Mouse (Mus musculus): ENCODE data around the gene Syn2.
A peak's percentile ranks its signal among the peaks of the same experiment; 100 is the strongest.

The Syn2 gene

DNA sequence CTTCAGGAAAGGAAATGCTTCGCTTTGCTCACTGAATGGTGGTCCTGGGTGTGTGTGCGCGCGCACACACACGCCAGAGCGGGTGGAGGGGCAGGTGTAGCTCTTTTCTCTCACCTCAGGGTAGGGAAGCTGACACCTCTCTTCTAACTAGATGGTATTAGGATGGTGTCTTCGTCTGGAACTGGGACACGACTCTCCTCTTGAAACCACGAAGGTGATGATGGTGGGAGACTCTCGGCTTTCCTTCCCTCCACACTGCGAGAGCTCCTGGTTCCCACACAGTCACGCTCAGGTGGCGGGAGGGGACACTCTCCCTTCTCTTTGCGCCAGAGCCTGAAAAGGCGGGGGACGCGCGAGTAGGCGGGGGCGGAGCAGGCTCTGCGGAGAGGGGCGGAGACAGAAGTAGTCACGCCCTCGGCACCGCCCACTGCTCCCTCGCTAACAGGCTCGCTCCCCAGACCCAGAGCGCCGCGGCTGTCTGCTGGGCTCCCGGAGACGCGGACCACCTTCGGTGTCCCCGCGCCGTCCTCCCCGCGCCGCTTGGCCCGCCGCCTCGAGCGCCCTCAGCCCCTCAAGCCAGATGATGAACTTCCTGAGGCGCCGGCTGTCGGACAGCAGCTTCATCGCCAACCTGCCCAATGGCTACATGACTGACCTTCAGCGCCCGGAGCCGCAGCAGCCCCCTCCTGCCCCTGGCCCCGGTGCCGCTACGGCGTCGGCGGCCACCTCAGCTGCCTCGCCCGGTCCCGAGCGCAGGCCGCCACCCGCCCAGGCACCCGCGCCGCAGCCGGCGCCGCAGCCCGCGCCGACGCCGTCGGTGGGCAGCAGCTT lies at the start of gene Syn2:
Gene Syn2 (plus strand): TSS at position 402 of the 831 bp plus-strand sequence.
- DNase-seq (ENCODE audit: low spot score): peak; percentile 84

DNA sequence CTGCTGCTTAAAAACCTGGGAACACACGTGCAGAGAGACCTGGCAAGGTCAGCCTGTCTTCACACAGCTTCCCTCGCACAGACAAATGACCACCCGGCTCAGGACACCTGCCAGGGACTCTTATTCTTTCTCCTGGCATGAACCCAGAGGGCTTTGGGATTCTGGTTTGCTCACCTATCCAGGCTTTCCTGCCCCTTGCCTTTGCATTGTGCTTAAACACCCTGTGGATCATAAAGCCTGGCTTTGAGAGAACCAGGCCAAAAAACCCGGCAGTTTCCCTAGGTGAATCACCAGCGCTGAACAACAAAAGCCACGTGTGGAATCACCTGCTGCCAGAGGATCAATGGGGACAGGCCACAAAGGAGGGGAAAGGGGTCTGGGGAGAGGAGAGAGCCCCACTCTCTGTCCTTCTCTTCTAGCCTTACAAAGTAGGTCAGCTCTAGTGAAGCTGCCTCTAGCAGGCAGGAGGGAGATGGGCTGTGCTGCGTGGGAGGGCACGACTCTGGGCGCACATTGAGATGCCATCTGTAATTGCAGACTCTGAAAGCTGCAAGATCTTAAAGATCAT lies 49.3 kb upstream of the Syn2 start:
- DNase-seq (ENCODE audit: low spot score): no peak

DNA sequence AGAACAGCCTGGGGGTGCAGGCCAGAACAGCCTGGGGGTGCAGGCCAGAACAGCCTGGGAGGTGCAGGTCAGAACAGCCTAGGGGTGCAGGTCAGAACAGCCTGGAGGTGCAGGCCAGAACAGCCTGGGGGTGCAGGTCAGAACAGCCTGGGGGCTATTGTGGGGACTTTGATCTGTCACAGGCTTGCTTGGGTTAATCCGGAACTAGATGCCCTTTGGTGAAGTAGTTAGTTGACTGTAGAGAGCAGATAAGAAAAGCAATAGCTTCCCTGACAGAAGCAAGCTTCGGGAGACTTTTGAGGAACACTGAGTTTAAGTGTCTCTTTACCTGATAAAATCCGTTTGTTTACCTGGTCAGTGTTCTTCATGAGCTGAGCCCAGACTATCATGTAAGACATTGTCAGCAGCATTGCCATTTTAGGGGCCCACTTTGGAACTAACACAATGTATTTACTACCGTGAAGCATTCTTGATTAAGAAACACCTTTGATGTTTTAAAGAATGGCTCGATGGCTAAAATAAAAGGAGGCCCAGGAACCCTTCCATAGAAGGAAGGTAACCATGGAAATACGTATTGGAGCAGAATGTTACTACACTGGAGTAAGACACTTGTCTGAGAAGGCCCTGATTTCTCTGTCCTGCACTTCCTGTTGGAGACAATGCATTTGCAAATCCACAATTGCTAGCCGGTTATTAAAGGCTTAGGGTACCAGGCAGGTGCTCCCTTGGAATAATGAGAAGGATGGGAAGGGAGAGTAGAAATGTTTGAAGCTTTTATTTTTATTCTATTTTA lies 46.2 kb upstream of the Syn2 start:
- DNase-seq (ENCODE audit: low spot score): no peak

DNA sequence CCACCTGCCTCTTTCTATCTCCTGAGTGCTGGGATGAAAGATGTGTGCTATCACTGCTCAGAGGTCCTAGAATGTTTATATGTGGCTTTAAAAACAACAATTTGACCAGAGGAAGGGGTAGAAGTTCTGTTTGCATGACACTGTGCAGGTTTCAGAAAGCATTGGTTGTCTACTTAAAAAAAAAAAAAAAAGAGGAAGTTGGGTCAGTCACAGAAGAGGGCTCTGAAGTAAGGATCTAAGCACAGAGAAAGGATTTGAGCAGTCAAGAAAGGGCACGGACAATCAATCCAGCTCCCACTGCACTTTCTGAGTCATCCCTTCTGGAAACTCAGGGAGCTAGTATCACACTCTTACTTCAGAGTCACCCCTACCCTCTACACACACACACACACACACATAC lies 43.0 kb upstream of the Syn2 start:
- DNase-seq (ENCODE audit: low spot score): no peak

DNA sequence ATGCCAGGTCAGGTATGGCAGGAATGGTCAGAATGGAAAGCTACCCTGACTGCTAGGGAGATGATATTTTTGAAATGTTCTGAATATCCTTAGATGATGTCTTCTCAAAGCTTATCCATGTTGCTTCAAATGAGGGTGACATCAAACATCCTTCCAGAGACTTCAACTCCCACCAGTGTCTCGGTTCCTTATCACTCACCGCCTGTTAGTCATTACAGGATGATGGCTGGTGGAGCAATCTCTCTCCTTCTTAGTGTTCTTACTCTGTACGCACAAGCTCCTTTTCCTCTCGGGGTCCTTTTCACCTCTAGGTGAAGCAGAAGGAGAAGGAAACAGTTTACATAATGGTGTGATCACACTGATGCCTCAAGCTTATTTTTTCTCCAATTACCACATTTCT lies 32.2 kb upstream of the Syn2 start:
- no peak for DNase-seq (ENCODE audit: low spot score)

DNA sequence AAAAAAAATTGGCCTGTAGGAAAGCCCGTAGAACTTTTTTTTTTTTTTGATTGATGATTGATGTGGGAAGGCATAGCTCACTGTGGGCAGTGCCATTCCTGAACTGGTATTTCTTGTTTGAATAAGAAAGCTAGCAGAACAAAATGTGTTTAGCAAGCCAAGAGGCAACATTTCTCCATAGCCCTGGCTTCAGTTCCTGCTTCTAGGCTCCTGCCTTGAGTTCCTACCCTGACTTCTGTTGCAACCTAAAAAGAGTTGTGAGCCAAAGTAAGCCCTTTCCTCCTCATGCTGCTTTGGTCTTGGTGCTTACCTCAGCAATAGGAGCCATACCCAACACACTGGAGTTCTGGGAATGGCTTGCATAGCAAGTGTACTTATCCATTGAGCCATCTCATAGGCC lies 23.3 kb upstream of the Syn2 start:
- DNase-seq (ENCODE audit: low spot score): no peak

DNA sequence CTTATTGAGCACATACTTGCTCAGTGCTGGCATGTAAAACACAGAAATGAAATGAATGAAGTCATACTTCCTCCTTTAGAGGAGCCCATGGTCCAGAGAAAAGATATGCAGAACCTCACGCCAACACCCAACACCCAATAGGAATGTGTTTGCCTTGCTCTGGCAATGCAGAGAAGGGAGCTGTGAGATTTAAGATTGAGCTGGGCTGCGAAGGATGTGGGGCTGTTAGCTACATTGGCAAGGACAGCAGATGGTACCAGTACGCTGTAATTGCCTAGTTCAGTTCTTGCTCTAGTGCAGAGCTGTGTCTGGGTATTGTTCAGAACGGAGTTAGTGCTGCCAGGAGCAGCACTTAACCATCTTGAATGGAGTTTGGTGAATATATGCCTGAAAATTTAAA lies 12.5 kb upstream of the Syn2 start:
- no peak for DNase-seq (ENCODE audit: low spot score)

DNA sequence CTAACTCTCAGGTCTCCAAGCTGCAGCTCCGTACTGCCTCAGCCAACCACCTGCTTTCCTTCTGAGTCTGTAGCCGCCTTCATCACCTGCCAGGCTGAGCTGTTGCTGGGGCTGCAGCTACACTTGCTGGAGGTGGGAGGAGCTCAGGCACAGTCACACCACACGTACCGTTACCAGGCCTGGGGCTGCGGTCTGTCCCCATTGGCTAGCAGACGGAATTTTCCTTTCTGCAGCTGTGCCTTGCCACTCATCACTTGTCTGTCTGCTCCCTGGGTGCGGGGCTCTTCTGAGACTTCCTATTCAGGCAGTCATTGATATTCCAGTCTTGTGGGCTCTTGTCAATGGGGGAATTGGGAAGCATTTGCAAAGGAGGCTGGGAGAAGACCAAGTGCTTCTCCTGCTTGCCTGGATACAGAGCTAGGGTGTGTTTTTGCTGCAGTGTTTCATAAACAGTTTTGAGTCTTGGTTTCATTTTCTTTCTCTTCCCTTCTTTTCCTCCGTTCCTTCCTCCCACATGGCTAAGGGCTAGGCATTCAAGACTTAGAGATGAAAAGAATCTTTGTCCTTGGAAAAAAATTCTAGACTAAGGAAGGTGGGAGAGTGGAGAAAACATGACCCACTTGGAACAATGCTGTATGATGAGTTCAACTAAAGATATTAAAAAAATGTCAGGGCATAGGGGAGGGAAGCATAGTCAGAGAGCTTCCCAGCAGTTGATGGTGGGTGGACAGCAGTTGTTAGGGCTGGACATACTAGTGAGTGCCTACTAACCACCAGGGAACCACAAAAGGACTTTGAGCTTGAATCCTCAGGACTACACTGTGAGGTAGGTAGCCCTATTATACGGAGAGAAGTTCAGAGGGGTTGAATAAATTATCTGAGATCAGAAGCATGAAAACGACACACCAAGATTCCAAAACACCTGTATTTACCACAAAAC lies 11.2 kb upstream of the Syn2 start:
- DNase-seq (ENCODE audit: low spot score): no peak

DNA sequence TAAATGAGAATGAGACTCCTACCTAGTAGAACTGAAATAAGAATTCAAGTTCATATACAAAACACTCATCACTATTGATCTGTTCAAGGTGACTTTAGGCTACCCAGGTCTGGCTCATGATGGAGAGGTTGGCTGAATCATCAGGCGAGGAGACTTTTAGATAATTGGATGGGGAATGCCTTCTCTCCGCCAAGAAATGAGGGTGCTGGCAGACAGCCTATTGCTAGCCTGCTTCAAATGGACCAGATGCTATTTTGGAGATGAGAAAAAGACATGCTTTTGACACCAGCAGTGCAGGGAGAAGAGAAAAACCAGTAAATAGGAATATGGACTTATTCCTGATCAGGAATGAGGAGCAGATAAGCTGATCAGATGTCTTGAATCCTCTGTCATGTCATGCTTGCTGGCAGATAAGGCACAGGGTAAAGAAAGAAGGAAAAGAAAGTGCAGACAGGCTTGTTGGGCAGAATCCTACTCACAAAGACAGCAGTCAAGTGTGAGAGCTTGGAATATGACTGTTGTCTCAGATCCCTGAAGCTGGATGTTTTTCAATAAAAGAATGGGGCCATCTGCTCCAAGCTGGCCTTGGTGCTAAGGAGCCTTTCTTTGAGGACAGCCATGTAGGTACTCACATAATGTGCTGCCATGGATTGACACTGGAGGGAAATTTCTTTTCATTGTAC lies 9.9 kb upstream of the Syn2 start:
- no peak for DNase-seq (ENCODE audit: low spot score)

DNA sequence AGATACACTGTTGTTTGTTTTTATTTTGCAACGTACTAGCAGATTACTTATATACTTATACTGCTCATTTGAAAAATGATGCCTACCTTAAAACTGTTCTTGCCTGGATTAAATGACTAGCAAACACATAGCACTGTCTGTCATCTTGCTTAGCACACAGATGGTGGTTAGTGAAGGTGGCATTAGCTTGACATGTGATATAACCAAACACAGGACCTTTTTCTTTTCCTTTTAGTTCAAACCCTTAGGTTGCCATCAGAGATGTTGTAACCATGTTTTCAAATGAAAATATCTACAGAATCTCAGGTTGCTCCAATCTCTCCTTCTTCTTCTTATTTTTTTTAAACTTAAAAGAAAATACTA lies 9.4 kb upstream of the Syn2 start:
- no peak for DNase-seq (ENCODE audit: low spot score)

DNA sequence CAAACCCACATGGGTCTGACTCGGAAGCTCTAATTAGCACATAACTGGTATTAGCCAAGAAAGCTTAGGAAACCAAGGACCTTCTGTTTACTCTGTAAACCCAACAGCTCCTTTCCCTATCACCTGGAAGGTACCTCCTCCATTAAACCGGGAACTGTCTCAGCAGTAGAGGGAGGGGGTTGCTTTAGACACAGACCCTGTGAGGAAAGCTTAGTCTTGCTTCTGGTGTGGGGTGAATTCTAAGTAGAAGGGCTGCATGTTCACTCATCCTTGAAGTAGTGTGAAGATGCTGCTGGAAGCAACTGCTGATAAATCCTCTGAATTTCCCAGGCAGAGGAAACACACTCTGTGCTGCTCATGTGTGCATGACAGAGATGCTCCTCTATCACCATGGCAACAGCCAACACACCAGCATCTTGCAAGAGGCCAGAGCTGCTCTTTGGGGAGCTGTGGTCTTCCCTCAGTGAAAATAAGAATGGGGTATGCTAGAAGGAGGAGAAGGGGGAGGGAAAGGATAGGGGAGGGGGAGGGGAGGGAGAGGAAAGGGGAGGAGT lies 8.4 kb upstream of the Syn2 start:
- no peak for DNase-seq (ENCODE audit: low spot score)

DNA sequence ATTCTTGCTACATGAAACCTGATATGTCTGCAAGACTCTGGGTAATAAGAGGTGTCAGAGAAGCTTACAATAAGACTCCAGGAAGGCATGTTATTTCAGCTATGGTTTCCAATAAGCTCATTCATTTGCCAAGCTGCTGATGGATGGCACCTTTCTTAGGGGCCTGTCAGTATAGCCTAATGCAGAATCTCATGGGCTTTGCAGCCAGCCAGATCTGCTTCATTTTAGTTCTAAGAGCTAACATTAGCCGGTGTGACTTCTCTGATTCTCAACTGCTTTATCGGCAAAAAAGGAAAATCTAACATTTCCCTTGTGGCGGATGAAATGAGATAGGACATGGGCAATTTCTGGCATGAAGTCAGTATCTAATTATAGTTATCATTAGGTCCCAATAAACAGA lies 7.9 kb upstream of the Syn2 start:
- DNase-seq (ENCODE audit: low spot score): no peak

DNA sequence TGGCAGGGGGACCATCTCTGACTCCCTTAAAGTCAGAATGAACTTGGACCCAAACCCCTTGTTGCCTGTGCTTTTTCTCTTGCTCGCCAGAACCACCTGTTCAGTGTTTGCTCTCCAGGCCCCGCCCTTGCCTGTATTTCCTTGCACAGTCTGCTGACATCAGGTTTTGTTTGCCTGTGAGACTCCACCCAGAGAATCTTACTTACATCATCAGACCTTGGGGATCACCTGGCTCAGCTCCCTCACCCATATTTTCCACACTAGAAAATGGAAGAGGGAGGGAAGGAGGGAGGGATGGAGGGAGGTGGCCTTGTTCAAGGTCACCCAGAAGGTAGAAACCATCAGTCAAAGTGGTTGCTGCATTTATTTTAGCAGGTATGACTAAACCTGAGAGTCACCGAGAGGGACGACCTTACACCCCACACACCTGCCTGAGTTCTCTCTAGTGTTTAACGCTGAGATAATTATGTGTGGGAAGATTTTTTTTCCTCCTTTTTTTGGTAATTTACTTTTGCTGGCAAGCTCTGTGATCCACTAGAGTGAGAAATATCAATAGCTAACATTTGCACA lies 7.4 kb upstream of the Syn2 start:
- no peak for DNase-seq (ENCODE audit: low spot score)

DNA sequence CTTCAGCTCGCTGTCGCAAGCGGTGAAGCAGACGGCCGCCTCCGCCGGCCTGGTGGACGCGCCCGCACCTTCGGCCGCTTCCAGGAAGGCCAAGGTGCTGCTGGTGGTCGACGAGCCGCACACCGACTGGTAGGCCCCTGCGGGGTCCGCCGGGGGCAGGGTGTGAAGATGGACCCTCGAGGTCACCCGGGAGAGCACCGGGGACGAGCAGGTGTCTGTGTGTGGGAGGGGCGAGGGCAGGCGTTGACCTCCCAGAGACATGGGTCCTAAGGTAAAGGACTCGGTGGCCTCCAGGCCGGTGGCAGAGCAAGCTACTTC lies 589 bp downstream of the Syn2 start:
- peak; percentile 8 for DNase-seq (ENCODE audit: low spot score)

DNA sequence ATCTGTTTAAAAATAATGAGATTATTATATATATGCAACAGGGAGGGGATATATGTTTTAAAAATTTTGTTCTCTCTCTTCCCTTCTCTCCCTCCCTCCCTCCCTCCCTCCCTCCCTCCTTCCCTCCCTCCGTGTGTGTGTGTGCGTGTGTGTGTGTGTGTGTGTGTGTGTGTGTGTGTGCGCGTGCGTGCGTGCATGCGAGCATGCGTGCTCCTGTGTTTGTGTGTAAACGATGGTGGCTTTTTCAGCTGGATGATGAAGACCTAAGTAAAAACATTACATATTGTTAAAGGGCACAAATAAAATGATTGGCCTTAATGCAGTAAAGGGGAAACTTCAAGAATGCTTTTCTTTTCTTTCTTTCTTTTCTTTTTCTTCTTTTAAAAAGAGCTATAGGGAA lies 1.5 kb downstream of the Syn2 start:
- no peak for DNase-seq (ENCODE audit: low spot score)

DNA sequence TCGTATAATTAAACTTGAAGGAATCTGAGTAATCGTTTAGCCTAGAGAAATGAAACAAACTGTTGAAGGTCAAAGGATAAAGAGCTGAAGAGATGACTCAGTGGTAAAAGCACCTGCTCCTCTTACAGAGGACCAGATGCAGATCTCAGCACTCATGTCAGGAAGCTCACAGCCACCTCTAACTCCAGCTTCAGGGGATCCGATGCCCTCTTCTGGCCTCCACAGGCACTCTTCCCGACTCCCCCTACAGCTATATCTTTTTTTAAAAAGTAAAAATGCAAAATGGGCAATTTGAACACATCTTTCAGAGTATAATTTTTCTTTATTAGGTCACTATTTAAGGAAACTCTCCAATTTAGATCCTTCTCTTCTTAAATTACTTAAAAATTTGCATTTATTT lies 6.7 kb downstream of the Syn2 start:
- no peak for DNase-seq (ENCODE audit: low spot score)

DNA sequence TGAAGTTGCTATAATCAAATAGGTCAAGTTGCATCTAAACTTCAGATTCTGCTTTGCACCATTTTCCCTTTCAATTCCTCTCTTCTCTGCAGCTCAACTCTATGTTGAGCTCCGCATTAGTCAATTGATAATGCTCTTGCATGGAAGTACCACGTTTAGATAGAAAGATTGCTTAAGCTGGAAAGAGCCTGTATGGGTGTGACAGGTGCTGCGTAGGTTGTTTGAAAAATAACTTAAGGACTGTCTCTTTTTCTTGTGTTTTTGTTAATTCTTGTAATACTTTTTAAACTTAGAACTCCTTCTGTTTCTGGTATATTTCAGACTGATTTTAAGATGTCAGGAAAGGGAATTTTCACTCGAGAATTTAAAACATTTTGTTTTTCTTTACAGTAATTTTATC lies 26.5 kb downstream of the Syn2 start:
- DNase-seq (ENCODE audit: low spot score): no peak

DNA sequence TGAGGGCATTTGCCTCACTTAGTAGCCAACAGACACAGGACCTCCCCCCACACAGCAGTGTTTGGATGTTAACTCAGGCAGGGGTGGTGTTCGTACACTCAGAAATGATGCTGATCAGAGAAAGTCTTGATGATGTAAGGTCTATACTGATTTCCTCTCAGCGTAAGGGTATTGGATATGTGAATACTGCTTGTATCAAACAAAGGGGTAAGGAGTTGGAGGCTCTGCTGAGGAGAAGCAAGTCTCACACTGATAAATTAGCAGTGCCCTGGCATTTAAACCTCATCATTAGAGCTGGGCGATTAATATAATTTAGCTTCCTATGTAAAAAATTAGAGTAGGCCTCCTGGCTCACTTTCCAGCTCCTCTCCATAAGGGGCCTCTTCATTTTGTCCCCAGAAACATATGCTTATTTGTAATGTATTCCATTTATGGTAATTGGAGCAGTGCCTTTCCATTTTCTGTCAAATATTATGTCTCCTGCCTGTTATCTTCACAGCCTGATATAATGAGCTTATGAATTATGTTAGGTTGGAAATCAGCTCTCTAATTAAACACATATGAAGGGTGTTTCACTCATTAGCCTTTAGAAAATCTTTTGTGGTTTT lies 31.3 kb downstream of the Syn2 start:
- no peak for DNase-seq (ENCODE audit: low spot score)

DNA sequence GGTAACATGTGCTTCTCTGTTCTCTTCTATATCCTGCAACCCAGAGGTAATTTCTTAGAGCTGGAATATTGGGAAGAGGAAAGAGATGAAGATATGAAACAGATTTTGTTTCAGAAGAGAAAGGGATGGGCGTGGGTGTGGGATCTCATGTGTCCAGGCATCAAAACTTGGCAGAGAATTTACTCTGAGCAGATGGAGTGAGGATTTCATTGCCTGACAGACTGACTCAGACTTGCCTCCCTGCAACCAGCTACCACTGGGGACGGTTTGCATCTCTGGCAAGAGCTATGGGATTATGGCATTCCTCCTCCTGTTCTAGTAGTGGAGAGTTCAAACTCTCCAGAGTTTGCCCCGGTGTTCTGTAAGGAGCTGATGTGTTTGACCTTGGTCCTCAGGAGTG lies 34.2 kb downstream of the Syn2 start:
- no peak for DNase-seq (ENCODE audit: low spot score)

DNA sequence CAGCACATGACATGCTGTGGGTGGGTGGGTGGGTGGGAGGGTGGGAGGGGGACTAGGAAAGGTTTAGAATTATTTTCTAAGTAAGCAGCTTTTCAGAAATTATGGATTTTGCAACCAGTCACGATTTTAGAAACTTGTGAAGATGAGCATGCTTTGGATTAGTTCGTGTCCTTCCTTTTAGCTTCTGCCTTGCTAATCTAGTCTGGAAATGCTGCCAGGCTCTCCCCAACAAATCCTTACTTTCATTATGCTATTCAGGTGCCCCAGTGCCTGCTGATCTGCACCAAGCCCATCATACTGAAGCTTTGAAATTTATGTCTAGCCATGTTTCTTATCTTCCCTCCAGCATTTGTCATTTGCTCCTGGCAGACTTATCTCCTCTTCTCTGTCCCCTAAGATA lies 34.8 kb downstream of the Syn2 start:
- DNase-seq (ENCODE audit: low spot score): no peak

DNA sequence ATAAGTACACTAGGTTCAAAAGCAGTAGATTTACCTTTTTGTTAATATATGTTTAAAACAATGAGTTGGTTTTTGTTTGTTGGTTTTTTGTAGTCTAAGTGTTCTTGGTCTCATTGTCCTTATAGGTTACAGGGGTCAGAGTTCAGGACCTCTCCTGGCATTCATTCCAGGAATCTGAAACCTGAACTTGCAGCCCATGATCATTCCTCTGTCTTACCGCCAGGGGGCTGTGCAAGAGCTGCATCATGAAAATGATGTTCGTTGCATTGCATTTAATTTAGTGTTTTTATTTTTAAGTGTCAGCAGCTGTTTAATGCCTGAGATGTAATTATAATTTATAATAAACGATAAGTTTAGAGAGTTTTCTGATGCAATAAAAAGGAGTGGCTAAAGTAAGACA lies 40.1 kb downstream of the Syn2 start:
- no peak for DNase-seq (ENCODE audit: low spot score)

Measured in yolk sac, embryonic 10.5 days (tissue).